Mouse (Mus musculus): ENCODE measurements around the gene Wdr91.

DNA sequence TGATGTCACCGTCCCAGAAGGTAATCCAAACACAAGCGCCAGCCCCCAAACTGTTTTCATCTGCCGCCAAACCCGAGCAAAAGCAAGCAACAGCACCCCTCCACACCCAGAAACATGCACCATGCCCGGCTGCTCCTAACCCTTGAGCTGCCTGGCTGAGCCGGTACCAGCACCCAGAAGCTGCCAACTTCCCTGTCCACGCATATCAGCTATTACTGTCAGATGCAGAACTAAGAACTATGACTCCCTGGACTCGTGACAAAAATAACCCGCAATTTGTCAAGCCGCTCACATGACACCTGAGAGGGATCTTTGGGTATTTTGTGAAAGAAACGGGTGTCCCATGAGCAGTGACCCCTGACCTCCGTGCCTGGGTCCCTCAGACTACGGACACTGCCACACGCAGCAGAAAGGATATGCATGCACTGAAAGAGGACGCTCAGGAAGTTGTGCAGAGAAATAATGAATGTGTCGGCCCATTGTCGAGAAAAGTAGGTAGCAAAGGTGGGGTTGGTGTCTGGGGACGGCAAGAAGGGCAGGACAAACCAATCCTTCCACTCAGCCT is 2.9 kb downstream of the Wdr91 start:
- TF ChIP-seq CTCF (IDR thresholded peaks at IDR 0.05; ENCODE audit: borderline replicate concordance, control insufficient read depth, extremely low read depth, insufficient read depth, low read length, poor library complexity), result no peak
- TF ChIP-seq POLR2A (IDR thresholded peaks at IDR 0.05; ENCODE audit: control insufficient read depth, extremely low read depth, insufficient read depth, low read length, poor library complexity), result no peak

Measured in thymus, adult 2 months (tissue).